In the genomic region with DNA sequence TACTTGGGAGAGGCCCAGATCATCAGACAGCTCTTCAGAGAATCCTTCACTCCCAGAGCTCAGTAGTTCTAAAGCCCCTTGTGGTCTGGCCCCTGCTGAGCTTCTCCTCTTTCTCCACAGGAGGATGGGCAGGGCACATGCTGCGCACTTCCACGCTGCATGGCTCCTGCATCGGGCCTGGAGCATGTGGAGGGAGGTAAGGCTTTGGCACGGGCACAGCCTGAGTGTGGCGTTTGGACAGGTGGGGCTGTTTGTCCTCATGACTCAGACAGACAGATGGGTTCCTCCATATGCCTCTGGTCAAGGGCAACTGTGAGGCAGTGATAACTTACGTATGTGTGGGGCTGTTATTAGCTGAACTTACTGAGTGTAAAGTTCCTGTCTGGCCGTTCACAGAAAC, we compare ENCODE assay signal across 13 mouse cellular contexts.
"Had no signal": no experiment of that assay in that cellular context is flagged by ENCODE, and none has a peak within 500 bp of the region (broad histone marks: within the 10 kb centered on the region; RNA-seq: fewer than 3 reads in every experiment).

No protein-coding gene starts in this region.

- H3K4me1 ChIP-seq: midbrain, embryonic 15.5 days; stomach, embryonic 15.5 days had no signal

- H3K36me3 ChIP-seq: limb, embryonic 15.5 days; liver, embryonic 13.5 days; midbrain, embryonic 15.5 days; stomach, embryonic 15.5 days had no signal

- DNase-seq: kidney, adult 18-20 months; kidney, postnatal 10 days; kidney, postnatal 4 days; left cerebral cortex, postnatal 4 days; liver, embryonic 13.5 days; right cerebral cortex, adult 18-20 months; right cerebral cortex, postnatal 25 days; thymus, postnatal 36 days had no signal

- H3K27ac ChIP-seq: limb, embryonic 15.5 days; liver, embryonic 13.5 days; midbrain, embryonic 15.5 days; stomach, embryonic 15.5 days had no signal

- H3K4me3 ChIP-seq: layer of hippocampus, adult 2 months; limb, embryonic 15.5 days; liver, embryonic 13.5 days; midbrain, embryonic 15.5 days; stomach, embryonic 15.5 days had no signal

- H3K9ac ChIP-seq: limb, embryonic 15.5 days; liver, embryonic 13.5 days; midbrain, embryonic 15.5 days; stomach, embryonic 15.5 days had no signal

- H3K9me3 ChIP-seq: limb, embryonic 15.5 days; liver, embryonic 13.5 days; stomach, embryonic 15.5 days had no signal

- H3K27me3 ChIP-seq: limb, embryonic 15.5 days; liver, embryonic 13.5 days; midbrain, embryonic 15.5 days; stomach, embryonic 15.5 days had no signal

- H3K4me2 ChIP-seq: limb, embryonic 15.5 days; liver, embryonic 13.5 days; midbrain, embryonic 11.5 days; midbrain, embryonic 15.5 days; stomach, embryonic 15.5 days had no signal

- ATAC-seq: midbrain, embryonic 15.5 days had no signal
